26 mouse cellular contexts compared by ENCODE assay signal in the genomic region with DNA sequence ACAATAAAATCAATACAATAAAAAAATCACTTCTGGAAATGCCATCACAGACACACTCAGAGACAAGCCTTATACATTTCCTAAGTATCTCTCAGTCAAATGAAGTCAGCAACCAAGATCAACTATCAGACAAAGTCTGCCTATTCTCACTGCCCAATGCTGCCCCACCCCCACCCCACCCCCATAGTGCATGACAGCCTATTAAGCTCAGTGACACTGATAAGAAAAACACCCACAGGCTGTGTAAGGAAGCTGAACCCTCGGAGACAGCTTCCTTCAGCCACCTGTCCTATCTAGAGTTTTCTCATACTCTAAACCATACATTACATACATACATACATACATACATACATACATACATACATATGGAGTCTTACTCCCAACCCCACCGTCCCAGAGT. TPM values are rescaled to one million over a fixed set of nuclear protein-coding genes. Genes with fewer than 3 reads are reported as not detected.
DNase-seq lines count a peak whose midpoint lies in the region; ATAC-seq and TF ChIP-seq lines count a peak whose summit lies in the region.
"Had no signal": no experiment of that assay in that cellular context is flagged by ENCODE, and none has a peak within 500 bp of the region (broad histone marks: within the 10 kb centered on the region; RNA-seq: fewer than 3 reads in every experiment).

No protein-coding gene starts in this region.

- intact Hi-C loops in gastrocnemius, adult 2 months (cut with DNase I) = no loop called here
- intact Hi-C loops in left cerebral cortex, adult 2 months (cut with DNase I) = no loop called here

- ATAC-seq in liver, embryonic 12.5 days = peak; percentile 77
- ATAC-seq in megakaryocyte progenitor cell, adult 5-6 weeks (replicated peaks; ENCODE audit: poor library complexity) = peak; percentile 70
- ATAC-seq in granulocyte monocyte progenitor cell, adult 5-6 weeks (replicated peaks; ENCODE audit: poor library complexity, severe bottlenecking) = no peak
- ATAC-seq: forebrain, embryonic 16.5 days; hindbrain, postnatal 0 days had no signal

- no peaks in the 10 kb centered on the region for H3K9me3 ChIP-seq in liver, embryonic 12.5 days (replicated peaks)
- H3K9me3 ChIP-seq: embryonic facial prominence, embryonic 13.5 days; forebrain, embryonic 10.5 days; heart, embryonic 15.5 days; hindbrain, embryonic 12.5 days; neural tube, embryonic 13.5 days had no signal

- no peak for TF ChIP-seq CTCF in gastrocnemius, adult 2 months (IDR thresholded peaks at IDR 0.05)
- TF ChIP-seq CTCF in left cerebral cortex, adult 2 months (IDR thresholded peaks at IDR 0.05) = no peak
- TF ChIP-seq CTCF in thymus, adult 2 months (IDR thresholded peaks at IDR 0.05; ENCODE audit: borderline replicate concordance, control insufficient read depth, extremely low read depth, insufficient read depth, low read length, poor library complexity) = no peak

- no peak overlapping the region for H3K4me3 ChIP-seq in gastrocnemius, adult 2 months
- H3K4me3 ChIP-seq in liver, embryonic 12.5 days = no peak overlapping the region
- no peak overlapping the region for H3K4me3 ChIP-seq in left cerebral cortex, adult 2 months
- no peak overlapping the region for H3K4me3 ChIP-seq in thymus, adult 2 months (ENCODE audit: control insufficient read depth, insufficient read depth, low read length)
- H3K4me3 ChIP-seq: embryonic facial prominence, embryonic 13.5 days; forebrain, embryonic 10.5 days; heart, embryonic 15.5 days; hindbrain, embryonic 12.5 days; myocyte; neural tube, embryonic 13.5 days had no signal

- H3K4me1 ChIP-seq in liver, embryonic 12.5 days = peaks cover 36% of the 10 kb centered on the region
- H3K4me1 ChIP-seq in thymus, adult 2 months (replicated peaks; ENCODE audit: control insufficient read depth, insufficient read depth, low read length) = 0 out of 2 replicates have a peak, but pooled peaks cover 3% of the 10 kb centered on the region
- H3K4me1 ChIP-seq: forebrain, embryonic 10.5 days had no signal

- H3K9ac ChIP-seq in liver, embryonic 12.5 days = no peak overlapping the region
- H3K9ac ChIP-seq: embryonic facial prominence, embryonic 13.5 days; heart, embryonic 15.5 days; hindbrain, embryonic 12.5 days; lung, embryonic 14.5 days; neural tube, embryonic 13.5 days had no signal

- no peak for DNase-seq in gastrocnemius, adult 2 months
- no peak for DNase-seq in gastrocnemius, postnatal 10 days
- peak; percentile 55 for DNase-seq in c-Kit-positive CD71-positive TER-119-negative erythroid progenitor cells, embryonic 14.5 days (ENCODE audit: low read depth)
- no peak for DNase-seq in left cerebral cortex, adult 2 months (ENCODE audit: extremely low spot score in 1 of 2, low spot score in 2 of 2)
- no peak for DNase-seq in thymus, adult 2 months
- DNase-seq: adrenal gland, postnatal 10 days; cerebellum, adult 11-12 months; cerebellum, adult 9-11 months; heart, postnatal 36 days; kidney, adult 11 months; kidney, postnatal 36 days; left cerebral cortex, postnatal 4 days; lung, embryonic 14.5 days; lung, postnatal 14 days had no signal

- no peaks in the 10 kb centered on the region for H3K27me3 ChIP-seq in liver, embryonic 12.5 days (replicated peaks)
- H3K27me3 ChIP-seq in thymus, adult 2 months (ENCODE audit: control insufficient read depth, insufficient read depth, low read length) = no peaks in the 10 kb centered on the region
- H3K27me3 ChIP-seq: embryonic facial prominence, embryonic 13.5 days; heart, embryonic 15.5 days; hindbrain, embryonic 12.5 days; neural tube, embryonic 13.5 days had no signal

- peak overlapping the region; percentile 91 for H3K27ac ChIP-seq in gastrocnemius, adult 2 months
- peak overlapping the region; percentile 32; the same call in 1 of the 2 replicates for H3K27ac ChIP-seq in liver, embryonic 12.5 days
- no peak overlapping the region for H3K27ac ChIP-seq in left cerebral cortex, adult 2 months
- no peak overlapping the region for H3K27ac ChIP-seq in thymus, adult 2 months (ENCODE audit: control insufficient read depth, insufficient read depth, low read length)
- H3K27ac ChIP-seq: embryonic facial prominence, embryonic 13.5 days; forebrain, embryonic 10.5 days; heart, embryonic 15.5 days; hindbrain, embryonic 12.5 days; hindbrain, postnatal 0 days; neural tube, embryonic 13.5 days had no signal

- WGBS in liver, embryonic 12.5 days (ENCODE audit: insufficient replicate concordance) = 22% methylated on average over 2 of the region's 2 CpGs
- 80% methylated on average over 2 of the region's 2 CpGs for WGBS in thymus, adult 2 months

- no peak for TF ChIP-seq POLR2A in thymus, adult 2 months (IDR thresholded peaks at IDR 0.05; ENCODE audit: control insufficient read depth, extremely low read depth, insufficient read depth, low read length, poor library complexity)

- peak overlapping the region; percentile 37 for H3K4me2 ChIP-seq in liver, embryonic 12.5 days
- H3K4me2 ChIP-seq: embryonic facial prominence, embryonic 13.5 days; heart, embryonic 15.5 days; hindbrain, embryonic 12.5 days; lung, embryonic 14.5 days; midbrain, embryonic 11.5 days; neural tube, embryonic 13.5 days had no signal

- H3K36me3 ChIP-seq in liver, embryonic 12.5 days = peaks cover 34% of the 10 kb centered on the region
- H3K36me3 ChIP-seq in thymus, adult 2 months (ENCODE audit: control insufficient read depth, insufficient read depth, low read length) = peaks cover 2% of the 10 kb centered on the region

RNA-seq across cellular contexts. Expression of gene Rab7, which starts 29.3 kb away (rescaled TPM):
- 100 to 1,000 TPM; 320 to 401 TPM for total RNA-seq in gastrocnemius, adult 2 months (2021)
- total RNA-seq in gastrocnemius, postnatal 10 days (2021) = 100 to 1,000 TPM; 186 to 187 TPM
- 134 and 135 TPM in 2 replicates for polyA plus RNA-seq in liver, embryonic 12.5 days (2016; fragmentation: Nextera tagmentation; extraction: Ambion mirVana)
- 262 and 265 TPM in 2 replicates for total RNA-seq in megakaryocyte progenitor cell, adult 5-6 weeks (2015)
- 76.2 and 93.7 TPM in 2 replicates for total RNA-seq in megakaryocyte progenitor cell, adult 5-6 weeks (2017)
- total RNA-seq in left cerebral cortex, adult 2 months (2021) = 100 to 1,000 TPM; 314 to 317 TPM
- total RNA-seq in granulocyte monocyte progenitor cell, adult 5-6 weeks (2014; fragmentation: Nextera tagmentation) = 239 and 246 TPM in 2 replicates
- total RNA-seq in granulocyte monocyte progenitor cell, adult 5-6 weeks (2017) = 89.1 and 102 TPM in 2 replicates
- polyA plus RNA-seq in thymus, adult 2 months (2012; rRNA removed) = 145 and 148 TPM in 2 replicates

RNA-seq across cellular contexts. Expression of gene H1fx, which starts 34.4 kb away (rescaled TPM):
- 1 to 10 TPM in 1 of 2 experiments, under 1 TPM in 1; 0.99 to 1.6 TPM for total RNA-seq in gastrocnemius, adult 2 months (2021)
- total RNA-seq in gastrocnemius, postnatal 10 days (2021) = 10 to 100 TPM; 14.7 to 15.7 TPM
- polyA plus RNA-seq in liver, embryonic 12.5 days (2016; fragmentation: Nextera tagmentation; extraction: Ambion mirVana) = 14.1 and 15.3 TPM in 2 replicates
- 2.4 and 2.8 TPM in 2 replicates for total RNA-seq in megakaryocyte progenitor cell, adult 5-6 weeks (2015)
- 0.68 and 1.7 TPM in 2 replicates for total RNA-seq in megakaryocyte progenitor cell, adult 5-6 weeks (2017)
- total RNA-seq in left cerebral cortex, adult 2 months (2021) = 10 to 100 TPM; 56.4 to 66.3 TPM
- total RNA-seq in granulocyte monocyte progenitor cell, adult 5-6 weeks (2014; fragmentation: Nextera tagmentation) = 1.4 and 4.9 TPM in 2 replicates
- total RNA-seq in granulocyte monocyte progenitor cell, adult 5-6 weeks (2017) = 0.78 and 2.7 TPM in 2 replicates
- 9.8 and 25.4 TPM in 2 replicates for polyA plus RNA-seq in thymus, adult 2 months (2012; rRNA removed)

Comparison
In these comparisons a context has a peak if more than half of its experiments do, and no peak if none do; other contexts are left out.
1. H3K27ac ChIP-seq: peak in gastrocnemius, adult 2 months (single experiment) and liver, embryonic 12.5 days (single experiment); none in left cerebral cortex, adult 2 months (single experiment) and thymus, adult 2 months (single experiment).